Mouse (Mus musculus) leukemia stem cell, adult 10-12 weeks (primary cell): Measurements from ENCODE around the gene Sirpb1a. TPM values are rescaled to one million over a fixed set of nuclear protein-coding genes. Genes with fewer than 3 reads are reported as not detected.

Experiments used
- polyA plus RNA-seq: library from polyadenylated mRNA; stranded (reverse); fragments of >175 nt; gene quantifications from 2 replicates; pipeline ENCODE4 v1.2.3, GENCODE M21; 2012; ENCODE audit warnings: low replicate concordance

Gene Sirpb1a
- polyA plus RNA-seq = 0.27 and 0.35 TPM in 2 replicates

DNA sequence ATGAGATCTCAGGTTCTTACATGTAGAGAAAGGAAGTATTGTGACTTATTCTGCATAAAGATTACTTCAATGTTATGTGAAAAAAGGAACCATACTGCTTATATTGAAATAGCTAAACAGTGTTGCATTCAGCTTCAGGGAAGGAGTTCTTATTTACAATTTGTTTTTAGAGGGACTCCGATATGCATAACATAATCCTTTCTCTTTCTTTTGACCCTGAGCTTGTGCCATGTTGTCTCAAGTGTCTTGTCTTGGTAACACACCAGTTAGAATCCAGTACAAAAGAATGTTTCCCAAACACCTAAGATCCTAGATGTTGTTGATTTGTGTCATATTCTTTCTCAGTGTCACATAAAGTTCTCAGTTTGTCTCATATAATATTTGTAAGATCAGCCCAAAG, at the start of gene Sirpb1a:
Gene Sirpb1a, minus strand, starts transcription at position 74 of the 400 bp plus-strand sequence.

DNA sequence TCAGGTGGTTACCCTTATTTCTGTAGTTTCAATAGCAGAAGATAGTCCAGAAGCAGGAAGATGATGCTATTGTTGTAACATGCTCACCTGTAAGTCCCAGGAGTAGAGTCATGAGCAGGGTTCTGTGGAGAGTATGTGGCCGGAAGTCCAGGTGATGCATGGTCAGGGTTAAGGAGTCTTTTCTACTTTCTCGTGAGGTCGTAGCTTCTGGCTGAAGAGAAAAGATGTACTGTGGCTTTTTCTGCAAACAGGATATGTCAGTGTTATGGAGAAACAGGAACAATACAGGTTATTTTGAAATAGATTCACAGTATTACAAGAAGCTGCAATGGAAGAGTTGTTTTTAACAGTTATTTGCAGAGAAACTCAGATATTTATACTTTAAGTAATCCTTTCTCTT, 94.3 kb downstream of the Sirpb1a start, which contains the start of gene Gm9733:
Gene Gm9733, minus strand, starts transcription at position 240 of the 400 bp plus-strand sequence.

Other genes starting within 250 kb of the Sirpb1a start
- gene Gm9733, start 94.2 kb downstream of the Sirpb1a start, polyA plus RNA-seq = not detected in 2 replicates
- gene Sirpb1b, start 148.5 kb upstream of the Sirpb1a start, polyA plus RNA-seq = not detected in 2 replicates